Mouse (Mus musculus): ENCODE measurements around the gene Dus3l.

The Dus3l gene

GRCm38 (mm10) chr17:56792588-56792987 is 28.0 kb downstream of the Dus3l start:
- in situ Hi-C loops (cut with MboI) = no loop called here

- in situ Hi-C loops (cut with MboI) = no loop called here
Observed at GRCm38 (mm10) chr17:56793614-56794319, 29.2 kb downstream of the Dus3l start.

- in situ Hi-C loops (cut with MboI) = no loop called here
Observed at GRCm38 (mm10) chr17:56799276-56799675, 34.7 kb downstream of the Dus3l start.

DNA sequence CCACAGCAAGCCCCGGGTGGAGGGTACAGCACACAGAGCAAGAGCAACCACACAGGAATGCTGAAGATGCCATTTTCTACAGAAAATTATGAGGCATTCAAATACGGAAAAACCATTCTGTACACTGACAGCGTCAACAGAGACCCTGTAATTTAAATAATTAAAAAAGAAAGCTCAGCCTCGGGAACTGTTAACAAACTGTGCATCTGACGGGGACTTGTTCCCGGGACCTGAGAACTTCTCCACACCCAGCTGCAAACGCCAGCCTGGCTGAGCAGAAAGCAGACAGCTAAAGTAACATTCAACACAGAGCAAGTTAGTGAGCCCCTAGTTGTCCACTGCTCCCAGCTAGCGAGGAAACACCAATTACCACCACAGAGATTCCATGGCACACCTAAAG is 37.5 kb downstream of the Dus3l start:
- in situ Hi-C loops (cut with MboI) = no loop called here

DNA sequence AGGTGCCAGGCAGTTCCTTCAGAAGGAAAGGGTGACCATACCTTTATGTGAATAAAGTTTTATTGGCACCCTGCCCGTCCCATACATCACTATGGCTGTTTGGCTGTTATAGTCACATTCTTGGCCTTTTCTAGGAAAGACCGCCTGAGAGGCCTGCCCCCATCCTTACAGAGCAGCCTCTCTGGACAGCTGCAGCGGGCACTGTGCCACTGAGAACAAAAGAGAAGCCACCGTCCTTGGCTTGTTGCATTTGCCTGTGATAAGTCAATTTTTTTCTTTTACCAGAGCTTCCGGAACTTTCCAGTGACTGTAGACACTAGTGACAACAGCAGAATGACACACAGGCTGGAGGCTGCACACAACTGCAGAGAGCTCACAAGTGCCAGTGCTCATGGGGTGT is 40.4 kb downstream of the Dus3l start:
- in situ Hi-C loops (cut with MboI) = no loop called here

DNA sequence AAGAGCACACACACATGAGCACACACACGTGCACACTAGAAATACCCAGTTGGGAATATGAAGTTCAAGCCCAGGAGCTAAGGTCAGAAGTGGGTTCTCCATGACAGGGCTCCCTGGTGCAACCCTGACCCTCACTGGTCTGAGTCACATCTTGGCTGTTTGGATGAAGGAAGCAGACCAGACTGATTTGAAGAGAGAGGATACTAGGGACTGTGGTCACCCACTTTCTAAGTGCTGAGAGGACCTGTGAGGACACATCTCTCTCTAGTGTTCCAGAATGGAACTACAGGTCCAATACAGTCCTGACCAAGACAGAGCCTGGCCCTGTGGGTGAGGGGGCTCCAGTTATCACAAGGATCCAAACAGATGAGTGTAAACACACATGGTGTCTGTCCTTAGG is 41.2 kb downstream of the Dus3l start:
- in situ Hi-C loops (cut with MboI) = no loop called here

- in situ Hi-C loops (cut with MboI) = no loop called here
Observed at GRCm38 (mm10) chr17:56808518-56808917, 44.0 kb downstream of the Dus3l start.

GRCm38 (mm10) chr17:56810245-56810644 is 45.7 kb downstream of the Dus3l start:
- in situ Hi-C loops (cut with MboI) = no loop called here

DNA sequence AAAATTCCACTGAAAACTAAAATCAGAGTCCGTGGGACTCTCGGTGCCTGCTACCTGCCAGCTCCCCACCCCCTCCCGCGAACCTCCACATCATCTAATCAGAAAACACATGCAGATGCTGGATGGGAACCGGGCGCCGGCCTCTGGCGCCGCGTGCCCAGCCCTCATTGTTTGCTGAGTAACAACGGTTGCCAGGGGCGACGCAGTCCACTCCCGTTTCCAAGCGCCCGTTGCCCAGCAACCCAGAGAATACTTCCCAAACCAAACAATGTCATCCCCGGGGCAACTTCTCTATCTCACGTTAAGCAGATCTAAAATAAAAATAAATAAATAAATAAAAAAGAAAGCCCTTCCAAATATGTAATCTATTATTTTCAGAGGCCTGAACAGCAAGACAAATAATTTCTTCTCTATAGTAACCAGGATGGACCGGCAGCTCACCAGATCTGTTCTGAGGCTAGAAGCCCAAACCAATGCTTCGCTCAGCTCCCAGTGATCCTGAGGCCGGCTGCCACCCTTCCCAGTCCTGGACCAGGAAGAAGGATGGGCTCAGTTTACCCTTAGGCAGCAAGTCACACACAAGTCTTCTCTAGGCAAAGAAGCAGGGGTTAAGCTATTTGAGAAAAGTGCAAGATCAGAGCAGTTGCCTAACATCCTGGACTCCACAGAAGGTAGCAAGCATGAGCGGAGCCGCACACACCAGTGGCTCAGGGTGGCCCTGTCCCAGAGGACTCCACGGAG is 49.9 kb downstream of the Dus3l start:
- in situ Hi-C loops (cut with MboI) = no loop called here

DNA sequence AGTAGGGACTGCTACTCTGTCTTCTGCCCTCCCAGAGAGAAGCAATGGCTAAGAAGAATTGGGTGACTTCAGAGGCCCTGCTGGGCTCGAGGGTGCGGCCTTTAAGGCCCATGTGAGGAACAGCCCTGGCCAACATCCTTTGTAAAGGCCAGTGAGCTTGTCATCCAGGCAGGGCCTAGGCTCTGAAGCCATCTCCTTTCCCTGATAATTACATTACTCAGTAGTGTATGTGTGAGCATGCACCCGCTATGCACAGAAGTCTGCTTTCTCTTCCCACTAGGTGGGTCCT is 50.4 kb downstream of the Dus3l start:
- in situ Hi-C loops (cut with MboI) = no loop called here

DNA sequence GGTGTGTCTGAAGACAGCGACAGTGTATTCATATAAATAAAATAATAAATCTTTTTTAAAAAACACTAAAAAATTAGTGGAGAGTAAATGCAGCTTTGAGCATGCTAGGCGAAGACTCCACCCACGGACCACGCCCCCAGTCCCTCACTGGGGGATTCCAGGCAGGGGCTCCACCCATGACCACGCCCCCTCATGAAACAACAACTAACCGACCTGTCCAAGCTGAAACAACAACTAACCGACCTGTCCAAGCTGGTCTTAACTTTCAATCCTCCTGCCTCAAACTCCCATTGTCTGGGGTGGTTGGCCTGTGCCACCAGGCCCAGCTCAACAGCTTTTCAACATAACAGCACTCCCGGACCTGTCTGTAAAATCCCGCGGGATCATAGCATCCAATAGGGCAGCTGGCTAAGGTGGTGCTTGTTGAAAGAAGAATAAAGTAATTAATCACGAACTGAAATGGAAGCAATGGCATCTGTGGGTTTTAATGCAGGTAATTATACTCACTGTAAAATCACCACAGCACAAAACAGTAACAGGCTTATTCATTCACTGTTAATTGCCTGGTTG is 53.6 kb downstream of the Dus3l start:
- in situ Hi-C loops (cut with MboI) = no loop called here

DNA sequence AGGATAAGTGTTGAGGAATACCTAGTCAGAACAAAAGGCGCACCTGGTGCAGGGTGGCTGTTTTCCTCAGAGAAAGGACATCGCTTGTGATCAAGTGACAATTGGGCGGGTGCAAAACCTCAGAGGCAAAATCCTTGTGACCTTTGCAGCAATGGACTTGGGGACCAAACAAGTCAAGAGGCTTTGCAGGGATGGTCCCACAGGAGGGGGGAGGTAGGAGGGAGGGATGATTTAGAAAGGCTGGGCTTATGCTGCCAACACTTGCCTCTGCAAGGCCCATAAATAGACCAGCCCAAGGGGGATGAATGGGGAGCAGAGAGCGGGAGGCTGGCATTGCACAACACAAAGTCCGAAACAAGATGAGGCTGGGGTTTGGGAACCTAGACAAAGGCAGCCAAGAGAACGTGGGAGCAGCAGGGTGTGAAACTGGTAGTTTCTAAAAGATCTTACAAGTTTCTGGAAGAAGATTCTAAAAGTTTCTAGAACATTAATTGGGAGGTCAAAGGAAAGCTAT is 54.5 kb downstream of the Dus3l start:
- in situ Hi-C loops (cut with MboI) = no loop called here
